Mouse (Mus musculus) neural tube, embryonic 15.5 days (tissue): ENCODE data around the gene Alg2. TPM values are rescaled to one million over a fixed set of nuclear protein-coding genes. Genes with fewer than 3 reads are reported as not detected.

Experiments used
- ATAC-seq: fragments of 200-750 bp; cut with Nextera tagmentation; 2 replicates; pipeline ENCODE4 v1.8.0; 2017; ENCODE audit warnings: mild to moderate bottlenecking, moderate TSS enrichment, moderate library complexity; ENCODE audit not compliant: low FRiP score
- H3K27ac ChIP-seq: fragments of 300-500 bp; sonication (generic); replicated peaks from 2 replicates; pipeline ENCODE4 v1.5.1; 2015; ENCODE audit warnings: mild to moderate bottlenecking, inconsistent platforms
- H3K27me3 ChIP-seq: fragments of 300-500 bp; sonication (generic); replicated peaks from 2 replicates; pipeline ENCODE4 v1.6.1; 2015; ENCODE audit warnings: inconsistent platforms
- H3K36me3 ChIP-seq: fragments of 300-500 bp; sonication (generic); 2 replicates; pipeline ENCODE4 v1.6.1; 2015; ENCODE audit warnings: inconsistent platforms
- H3K4me1 ChIP-seq: fragments of 300-500 bp; sonication (generic); 2 replicates; pipeline ENCODE4 v1.6.1; 2015; ENCODE audit warnings: inconsistent platforms
- H3K4me2 ChIP-seq: fragments of 300-500 bp; sonication (generic); 2 replicates; pipeline ENCODE4 v1.6.1; 2015; ENCODE audit warnings: inconsistent platforms, mild to moderate bottlenecking, moderate library complexity
- H3K4me3 ChIP-seq: fragments of 300-500 bp; sonication (generic); replicated peaks from 2 replicates; pipeline ENCODE4 v1.5.1; 2015; ENCODE audit warnings: mild to moderate bottlenecking, inconsistent platforms
- H3K9ac ChIP-seq: fragments of 300-500 bp; sonication (generic); replicated peaks from 2 replicates; pipeline ENCODE4 v1.6.1; 2015; ENCODE audit warnings: mild to moderate bottlenecking, inconsistent platforms
- H3K9me3 ChIP-seq: fragments of 300-500 bp; sonication (generic); replicated peaks from 2 replicates; pipeline ENCODE4 v1.6.1; 2016; ENCODE audit warnings: inconsistent platforms
- WGBS: fragments of 180-500 bp; shearing (Covaris S2); methylation state at CpG from one replicate; pipeline ENCODE4 v1.1.7; 2015; ENCODE audit warnings: mixed read lengths; 5-methylcytosine and 5-hydroxymethylcytosine counted together
- polyA plus RNA-seq: library from polyadenylated mRNA; unstranded; fragments of >200 nt; fragmentation: Nextera tagmentation; extraction: Ambion mirVana; gene quantifications from 2 replicates; pipeline ENCODE4 v1.2.1, GENCODE M21; 2015

Alg2 gene
- polyA plus RNA-seq, 1 experiment from 2014 or later, result 364 TPM

GRCm38 (mm10) chr4:47493456-47493855 is 19.3 kb upstream of the Alg2 start:
- WGBS, result 82% methylated on average over 8 of the region's 8 CpGs
- ATAC-seq, result no peak

DNA sequence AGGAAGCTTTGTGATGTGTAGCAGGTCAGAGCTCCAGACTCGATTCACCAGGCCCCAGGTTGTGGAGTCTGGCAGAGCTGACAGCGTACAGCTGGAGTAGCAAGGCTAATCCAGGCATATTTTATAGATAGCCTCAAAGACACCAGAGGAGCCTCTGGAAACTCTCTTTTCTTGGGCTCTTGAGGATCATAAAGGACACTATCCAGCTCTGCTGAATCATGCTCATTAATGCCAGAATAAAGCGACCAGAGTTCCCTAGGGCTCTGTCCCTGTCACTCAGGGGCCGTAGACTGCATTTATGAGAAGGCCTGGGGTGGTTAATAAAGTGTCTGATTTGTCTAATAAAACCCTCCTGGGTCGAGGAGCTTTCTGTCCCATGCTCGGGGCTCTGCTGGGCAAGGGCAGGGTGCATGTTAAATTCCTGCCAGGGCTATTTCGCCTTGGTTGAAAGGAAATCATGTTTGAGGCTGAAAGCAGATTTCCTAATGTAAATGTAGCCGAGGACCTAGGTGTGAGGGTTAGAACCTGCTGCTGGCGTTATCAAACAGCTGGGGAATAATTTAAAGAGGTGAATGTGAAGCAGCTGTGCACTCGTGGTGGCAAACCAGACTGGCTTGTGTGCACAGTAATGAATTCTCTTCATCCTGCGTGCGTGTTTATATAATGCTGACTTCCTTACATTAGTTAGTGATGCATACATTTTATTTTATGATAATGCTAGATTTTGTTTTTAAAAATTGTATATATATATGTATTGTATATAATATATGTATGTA is 18.4 kb upstream of the Alg2 start:
- 21% methylated on average over 12 of the region's 12 CpGs for WGBS
- no peaks in the 10 kb centered on the region for H3K9me3 ChIP-seq
- H3K27me3 ChIP-seq, result no peaks in the 10 kb centered on the region
- no peaks in the 10 kb centered on the region for H3K36me3 ChIP-seq
- H3K4me3 ChIP-seq, result no peak overlapping the region
- peak overlapping the region; percentile 20; the same call in 1 of the 2 replicates for H3K27ac ChIP-seq
- H3K4me2 ChIP-seq, result no peak overlapping the region
- peak; percentile 32; the same call in 1 of the 2 replicates for ATAC-seq
- peaks cover 15% of the 10 kb centered on the region for H3K4me1 ChIP-seq
- H3K9ac ChIP-seq, result no peak overlapping the region

More at GRCm38 (mm10) chr4:47493456-47493855, 19.3 kb upstream of the Alg2 start:
- H3K27ac ChIP-seq, result no peak overlapping the region
- no peak overlapping the region for H3K4me3 ChIP-seq
- H3K9me3 ChIP-seq, result no peaks in the 10 kb centered on the region
- H3K27me3 ChIP-seq, result no peaks in the 10 kb centered on the region
- H3K9ac ChIP-seq, result no peak overlapping the region
- peaks cover 15% of the 10 kb centered on the region for H3K4me1 ChIP-seq
- H3K36me3 ChIP-seq, result no peaks in the 10 kb centered on the region
- no peak overlapping the region for H3K4me2 ChIP-seq

DNA sequence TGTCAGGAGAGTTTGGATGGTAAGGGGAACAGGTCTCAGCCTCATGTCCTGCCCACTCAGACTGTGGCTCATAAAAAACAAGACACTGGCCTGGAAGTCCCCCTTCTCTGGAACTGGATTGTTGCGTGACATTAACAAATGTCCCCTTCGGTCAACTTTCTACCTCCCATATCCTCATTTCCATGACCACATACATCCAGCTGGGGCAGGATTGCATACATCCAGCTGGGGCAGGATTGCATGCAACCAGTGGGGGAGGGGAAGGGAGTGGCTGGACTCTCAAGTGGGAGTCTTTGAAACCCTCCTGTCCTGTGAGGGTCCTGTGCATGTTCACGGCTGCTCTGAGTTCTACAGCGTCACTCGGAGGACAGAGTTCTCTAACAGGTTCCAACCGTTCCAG is 17.1 kb upstream of the Alg2 start:
- Histone ChIP-seq H3K36me3 (no peaks in the 10 kb centered on the region), H3K9me3 (no peaks in the 10 kb centered on the region), H3K4me3 (no peak overlapping the region), H3K27ac (no peak overlapping the region), H3K4me2 (no peak overlapping the region), H3K9ac (no peak overlapping the region), H3K27me3 (no peaks in the 10 kb centered on the region), H3K4me1 (peaks cover 15% of the 10 kb centered on the region)
- ATAC-seq, result no peak
- 85% methylated on average over 6 of the region's 6 CpGs for WGBS

DNA sequence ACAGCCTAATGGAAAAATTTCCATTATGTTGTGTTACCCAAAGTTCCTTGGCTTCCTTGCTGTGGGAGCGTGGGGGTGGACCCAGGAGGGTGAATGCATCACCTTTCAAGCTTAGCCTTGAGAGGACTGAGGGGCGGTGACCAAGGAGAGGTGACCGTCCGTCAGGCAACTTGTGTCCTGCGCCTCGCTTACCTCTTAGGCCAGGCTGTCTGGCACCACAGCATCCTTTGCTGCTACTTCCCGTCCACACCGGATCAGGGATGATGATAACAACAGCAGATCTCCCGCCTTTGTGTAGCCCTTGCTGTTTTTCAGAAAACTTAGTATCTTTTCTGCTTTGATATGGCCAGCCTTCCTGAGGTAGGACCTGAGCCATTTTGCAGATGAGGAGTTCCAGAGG is 6.4 kb upstream of the Alg2 start:
- no peak overlapping the region for H3K9ac ChIP-seq
- no peak for ATAC-seq
- no peak overlapping the region for H3K4me2 ChIP-seq
- no peaks in the 10 kb centered on the region for H3K9me3 ChIP-seq
- WGBS, result over 99% methylated on average over 9 of the region's 9 CpGs
- H3K4me3 ChIP-seq, result no peak overlapping the region
- H3K27ac ChIP-seq, result no peak overlapping the region
- peaks cover 9% of the 10 kb centered on the region for H3K4me1 ChIP-seq
- no peaks in the 10 kb centered on the region for H3K27me3 ChIP-seq
- peaks cover 64% of the 10 kb centered on the region for H3K36me3 ChIP-seq

- Histone ChIP-seq H3K4me1 (peaks cover 14% of the 10 kb centered on the region), H3K9me3 (no peaks in the 10 kb centered on the region), H3K4me2 (no peak overlapping the region), H3K36me3 (peaks cover 64% of the 10 kb centered on the region), H3K9ac (no peak overlapping the region), H3K4me3 (no peak overlapping the region), H3K27ac (no peak overlapping the region), H3K27me3 (no peaks in the 10 kb centered on the region)
- no peak for ATAC-seq
- 96% methylated on average over 13 of the region's 13 CpGs for WGBS
Measured at GRCm38 (mm10) chr4:47480095-47480494, 6.0 kb upstream of the Alg2 start.

DNA sequence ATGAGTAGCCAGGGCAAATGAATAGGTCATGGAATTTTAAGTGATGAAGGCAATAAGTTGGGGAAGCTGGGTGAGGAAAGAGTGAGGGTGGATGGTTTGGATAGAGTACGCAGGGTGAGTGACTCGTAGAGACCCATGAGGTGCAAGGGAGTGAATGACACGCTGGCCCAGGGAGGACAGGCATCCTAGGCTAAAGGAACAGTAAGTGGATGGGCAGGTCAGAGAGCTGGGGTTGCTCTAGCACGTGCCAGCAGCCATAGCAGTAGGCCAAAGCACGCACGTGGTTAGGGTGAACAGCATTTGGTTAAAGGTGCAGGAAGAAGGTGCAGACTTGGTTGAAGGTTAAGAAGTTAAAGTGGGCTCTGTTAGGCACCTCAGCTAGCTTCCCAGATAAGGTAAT is 3.4 kb upstream of the Alg2 start:
- no peak overlapping the region for H3K27ac ChIP-seq
- no peaks in the 10 kb centered on the region for H3K9me3 ChIP-seq
- ATAC-seq, result no peak
- H3K4me3 ChIP-seq, result no peak overlapping the region
- no peak overlapping the region for H3K9ac ChIP-seq
- 94% methylated on average over 6 of the region's 6 CpGs for WGBS
- H3K27me3 ChIP-seq, result no peaks in the 10 kb centered on the region
- H3K4me1 ChIP-seq, result peaks cover 21% of the 10 kb centered on the region
- peaks cover 50% of the 10 kb centered on the region for H3K36me3 ChIP-seq
- H3K4me2 ChIP-seq, result no peak overlapping the region

- ATAC-seq, result no peak; the same call in 1 of the 2 replicates
- Histone ChIP-seq H3K27me3 (no peaks in the 10 kb centered on the region), H3K9ac (peak overlapping the region; percentile 99), H3K4me2 (peak overlapping the region; percentile 83), H3K4me1 (peaks cover 25% of the 10 kb centered on the region), H3K27ac (peak overlapping the region; percentile 99), H3K36me3 (peaks cover 52% of the 10 kb centered on the region), H3K9me3 (no peaks in the 10 kb centered on the region), H3K4me3 (peak overlapping the region; percentile 93)
- 15% methylated on average over 31 of the region's 31 CpGs for WGBS
Measured at GRCm38 (mm10) chr4:47474730-47475643, 854 bp upstream of the Alg2 start.

DNA sequence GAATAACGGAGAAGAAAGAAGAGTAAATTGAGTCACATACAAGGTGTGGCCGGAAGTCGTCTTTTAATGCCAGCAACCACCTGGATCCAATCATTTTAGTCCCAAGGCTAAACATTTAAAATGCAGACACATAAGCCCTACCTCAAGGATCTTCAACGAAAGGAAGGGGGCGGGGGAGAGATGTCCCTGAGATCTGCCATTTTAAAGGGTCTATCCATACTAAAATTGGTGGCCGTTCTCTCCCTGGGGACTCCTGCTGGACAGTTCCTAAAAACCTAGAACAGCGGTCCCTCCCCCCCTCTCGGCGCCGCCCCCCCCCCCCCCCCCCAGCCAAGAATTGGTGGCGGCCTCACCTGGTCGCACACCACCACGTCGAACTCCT is 556 bp downstream of the Alg2 start:
- peak; percentile 14; the same call in 1 of the 2 replicates for ATAC-seq
- peaks cover 25% of the 10 kb centered on the region for H3K4me1 ChIP-seq
- peaks cover 58% of the 10 kb centered on the region for H3K36me3 ChIP-seq
- H3K4me2 ChIP-seq, result peak overlapping the region; percentile 83
- H3K4me3 ChIP-seq, result peak overlapping the region; percentile 93
- peak overlapping the region; percentile 99 for H3K27ac ChIP-seq
- H3K9me3 ChIP-seq, result no peaks in the 10 kb centered on the region
- no peaks in the 10 kb centered on the region for H3K27me3 ChIP-seq
- 4% methylated on average over 6 of the region's 14 CpGs for WGBS
- peak overlapping the region; percentile 99 for H3K9ac ChIP-seq

DNA sequence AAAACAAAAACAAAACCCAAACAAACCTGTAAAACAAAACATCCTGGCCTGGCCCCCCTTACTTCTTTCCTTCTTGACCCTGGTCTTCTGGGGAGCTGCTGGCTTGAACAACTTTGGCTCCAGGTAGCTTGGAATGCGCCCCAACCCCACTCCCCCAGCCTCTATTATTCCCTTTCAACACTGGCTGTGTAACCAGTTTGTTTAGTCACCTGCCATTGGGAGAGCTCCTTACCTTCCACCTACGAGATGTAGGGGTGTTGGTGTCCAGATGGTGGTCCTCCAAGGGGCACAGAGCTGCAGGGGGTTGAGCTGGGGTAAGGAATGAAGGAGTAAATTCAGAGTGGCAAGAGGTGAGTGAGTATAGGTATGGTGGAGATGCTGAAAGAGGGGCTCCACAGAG is 6.9 kb downstream of the Alg2 start:
- Histone ChIP-seq H3K9ac (no peak overlapping the region), H3K4me3 (no peak overlapping the region), H3K27me3 (no peaks in the 10 kb centered on the region), H3K9me3 (no peaks in the 10 kb centered on the region), H3K27ac (no peak overlapping the region), H3K4me2 (no peak overlapping the region), H3K36me3 (peaks cover 61% of the 10 kb centered on the region), H3K4me1 (peaks cover 1% of the 10 kb centered on the region; the same call in 1 of the 2 replicates)
- no peak for ATAC-seq
- 96% methylated on average over 2 of the region's 2 CpGs for WGBS

DNA sequence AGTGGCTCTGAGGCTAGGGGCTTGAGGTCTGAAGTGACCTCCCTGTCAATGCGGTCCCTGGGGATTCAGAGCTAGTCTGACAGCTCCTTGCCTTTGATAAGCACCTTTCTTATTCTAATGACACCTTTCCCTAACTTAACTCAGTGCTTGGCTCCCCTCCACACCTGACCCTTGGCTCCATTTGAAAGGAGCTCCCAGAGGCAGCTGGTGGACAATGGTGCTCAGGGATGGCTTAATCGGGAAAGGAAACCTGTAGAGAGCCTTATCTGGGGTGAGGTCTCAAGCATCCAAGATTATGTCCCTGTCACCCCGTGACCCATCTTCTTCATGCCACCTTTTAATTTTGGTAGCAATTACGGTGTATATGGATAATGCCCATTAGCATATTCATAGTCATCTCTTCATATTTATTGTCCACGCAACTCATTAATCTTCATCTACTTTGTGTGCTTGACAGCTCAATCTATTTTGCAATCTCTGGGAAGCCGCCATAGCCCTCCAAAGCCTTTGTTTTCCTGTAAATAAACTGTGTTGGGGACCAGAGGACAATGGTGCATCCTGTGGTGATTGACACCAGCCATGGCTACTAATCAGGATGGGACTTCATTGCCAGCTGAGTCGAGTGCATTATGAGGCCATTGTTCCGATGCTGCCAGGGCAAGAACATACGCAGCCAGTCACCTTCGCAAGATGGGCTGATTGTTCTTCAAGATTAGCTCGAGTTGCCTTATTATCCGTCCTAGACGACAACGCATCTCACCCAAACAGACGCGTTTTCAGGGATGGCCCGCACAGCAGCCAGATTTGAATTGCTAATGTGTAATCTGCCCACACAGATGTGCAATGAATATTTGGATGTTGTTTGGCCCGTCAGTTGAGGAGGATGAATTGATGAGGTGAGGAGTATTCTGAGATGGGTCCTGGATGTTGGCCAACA is 24.3 kb downstream of the Alg2 start:
- Histone ChIP-seq H3K36me3 (no peaks in the 10 kb centered on the region), H3K9me3 (no peaks in the 10 kb centered on the region), H3K4me2 (no peak overlapping the region), H3K4me3 (no peak overlapping the region), H3K27me3 (no peaks in the 10 kb centered on the region), H3K9ac (no peak overlapping the region), H3K4me1 (peaks cover 4% of the 10 kb centered on the region; the same call in 1 of the 2 replicates), H3K27ac (no peak overlapping the region)
- WGBS, result 10% methylated on average over 18 of the region's 18 CpGs
- no peak for ATAC-seq

DNA sequence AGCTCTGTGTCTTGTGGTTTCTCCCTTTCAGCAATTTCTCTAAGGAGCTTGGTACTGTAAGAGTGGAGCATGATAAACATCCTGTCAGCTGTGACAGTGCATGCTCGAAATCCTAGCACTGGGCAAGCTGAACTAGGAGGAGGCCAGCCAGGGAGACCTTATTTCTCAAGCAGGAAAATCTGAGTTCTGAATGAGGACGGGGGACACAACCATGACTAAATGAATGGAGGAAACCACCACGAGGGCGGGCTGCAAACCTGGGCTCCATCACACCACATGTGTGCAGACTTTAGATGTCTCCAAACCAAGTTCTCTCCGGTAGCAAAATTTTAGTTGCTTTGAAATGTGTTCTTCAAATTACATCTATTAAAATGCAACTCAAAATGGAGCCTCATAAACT is 25.0 kb downstream of the Alg2 start:
- Histone ChIP-seq H3K9ac (no peak overlapping the region), H3K27ac (no peak overlapping the region), H3K4me3 (no peak overlapping the region), H3K4me2 (no peak overlapping the region), H3K36me3 (no peaks in the 10 kb centered on the region), H3K27me3 (no peaks in the 10 kb centered on the region), H3K4me1 (peaks cover 4% of the 10 kb centered on the region; the same call in 1 of the 2 replicates), H3K9me3 (no peaks in the 10 kb centered on the region)
- WGBS, result 40% methylated on average over 5 of the region's 5 CpGs
- ATAC-seq, result no peak
